Mouse (Mus musculus) layer of hippocampus, postnatal 14 days (tissue): ENCODE data around the gene Idh2. TPM values are rescaled to one million over a fixed set of nuclear protein-coding genes. Genes with fewer than 3 reads are reported as not detected.
"Not testable (repeated sequence)": the region's sequence is repeated elsewhere in the genome, so short reads cannot be mapped to it uniquely, and the experiment has no call there.

Experiments used
- DNase-seq, 2 experiments: peaks; one replicate each; pipeline ENCODE4 v3.0.0; 2021 to 2022; ENCODE audit warnings: low spot score in 2 of 2, mixed read lengths in 1 of 2
- total RNA-seq, 2 experiments: library from RNA; stranded (reverse); gene quantifications; 2 replicates each; pipeline ENCODE4 v1.2.3; 2021

Idh2 gene
- total RNA-seq, 2 experiments from 2014 or later = 70.9 to 75.8 TPM

DNA sequence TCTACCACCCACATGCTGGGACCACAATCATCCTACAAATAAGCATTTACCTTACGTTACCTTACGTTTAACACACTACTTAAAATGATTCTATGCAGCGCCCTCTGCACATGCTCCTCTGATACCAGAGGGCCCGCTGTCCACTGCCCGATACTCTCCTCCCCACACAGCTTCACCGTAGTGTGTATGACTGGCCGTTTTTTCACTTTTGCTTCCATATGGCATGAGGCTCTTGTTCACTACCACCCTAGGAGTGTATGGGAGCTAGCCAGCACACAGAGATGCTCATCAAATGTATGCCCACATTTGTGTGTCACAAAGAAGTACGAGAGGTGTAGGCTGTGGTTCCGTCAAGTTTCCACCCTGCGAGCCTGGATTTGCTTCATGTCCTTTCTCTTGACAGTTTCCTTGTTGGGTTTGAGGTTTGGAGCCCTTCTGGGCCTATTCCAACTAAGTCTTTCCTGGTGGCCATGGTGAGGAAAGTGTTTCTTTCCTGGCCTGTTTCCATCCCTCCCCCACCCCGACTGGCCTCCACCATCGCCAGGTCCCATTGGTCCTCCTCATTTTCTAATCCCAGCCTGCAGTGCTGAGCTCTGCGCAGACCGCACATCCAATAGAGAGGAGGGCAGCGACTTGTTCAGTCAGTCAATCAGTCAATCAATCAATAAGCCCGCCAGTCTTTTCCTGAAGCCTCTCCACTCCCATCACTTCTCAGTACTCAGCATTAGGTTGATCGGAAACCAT, 52.9 kb downstream of the Idh2 start:
- no peak for DNase-seq

DNA sequence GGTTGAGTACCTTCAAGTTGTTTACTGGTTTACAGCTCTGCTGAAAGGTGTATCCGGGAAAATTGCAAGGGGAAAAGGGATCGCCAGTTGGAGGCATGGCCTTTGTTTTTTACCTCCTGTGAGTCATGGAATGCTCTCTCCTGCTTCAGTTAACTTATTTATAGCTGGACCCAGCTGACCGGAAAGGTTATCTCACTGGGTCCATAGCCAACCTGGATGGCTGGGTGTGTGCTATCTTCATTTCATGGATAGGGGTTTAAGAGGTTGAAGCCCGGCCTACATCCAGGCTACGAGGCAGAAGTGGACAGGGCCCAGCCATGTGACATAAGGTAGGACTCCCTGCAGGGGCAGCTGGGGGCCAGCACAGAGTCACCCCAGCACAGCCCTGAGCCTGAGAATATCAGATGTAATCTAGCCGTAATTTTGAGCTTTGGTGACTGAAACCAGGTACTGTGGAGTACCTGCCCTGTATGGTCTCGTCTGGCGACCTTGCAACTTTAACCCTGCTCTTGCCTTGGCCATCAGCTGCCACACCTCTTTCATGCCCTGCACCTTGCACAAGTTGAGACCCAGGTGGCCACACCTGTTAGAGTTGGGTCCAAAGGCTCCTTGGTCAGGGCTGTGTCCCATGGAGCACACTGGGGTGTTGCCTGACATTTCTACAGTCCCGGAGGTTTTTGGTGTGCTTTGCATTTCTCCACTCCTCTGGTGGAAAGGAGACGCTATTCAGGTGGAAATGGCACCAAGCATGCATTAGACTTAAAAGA, 55.0 kb downstream of the Idh2 start:
- no peak for DNase-seq

DNA sequence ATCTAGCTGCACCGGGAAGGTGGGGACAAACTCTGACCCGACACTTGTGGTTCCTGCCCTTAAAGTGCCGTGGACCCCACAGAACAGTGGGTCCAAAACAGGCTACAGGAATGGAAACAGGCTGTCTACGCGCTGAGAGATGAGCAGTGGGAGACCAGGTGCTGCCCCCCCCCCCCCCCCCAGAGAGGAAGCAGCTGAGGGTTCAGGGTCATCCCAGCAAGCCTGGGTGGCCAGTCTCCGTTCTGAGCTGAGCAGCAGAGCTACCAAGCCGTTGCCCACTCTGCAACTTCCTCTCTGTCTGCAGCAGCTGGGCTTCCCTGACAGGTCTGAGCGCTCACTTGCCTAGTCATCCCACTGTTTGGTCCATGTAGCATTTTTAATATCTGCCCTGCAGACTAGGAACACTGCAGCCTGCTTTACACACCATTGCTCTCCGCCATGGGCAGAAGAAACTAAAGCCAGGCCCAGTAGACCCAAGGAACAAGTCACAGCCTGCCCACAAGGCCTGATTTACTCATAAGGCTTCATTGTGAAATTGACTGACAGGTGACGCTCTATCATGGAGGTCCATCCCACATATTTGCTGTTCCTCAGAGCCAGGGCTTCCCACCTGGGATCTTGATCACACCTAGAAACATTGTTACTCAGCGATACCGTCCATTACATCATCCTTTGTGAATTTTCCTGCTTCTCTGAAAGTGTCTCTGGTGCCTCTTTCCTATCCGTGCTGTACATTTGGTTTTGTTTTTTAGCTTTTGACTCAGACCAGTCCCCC, 55.9 kb downstream of the Idh2 start:
- DNase-seq = no peak

DNA sequence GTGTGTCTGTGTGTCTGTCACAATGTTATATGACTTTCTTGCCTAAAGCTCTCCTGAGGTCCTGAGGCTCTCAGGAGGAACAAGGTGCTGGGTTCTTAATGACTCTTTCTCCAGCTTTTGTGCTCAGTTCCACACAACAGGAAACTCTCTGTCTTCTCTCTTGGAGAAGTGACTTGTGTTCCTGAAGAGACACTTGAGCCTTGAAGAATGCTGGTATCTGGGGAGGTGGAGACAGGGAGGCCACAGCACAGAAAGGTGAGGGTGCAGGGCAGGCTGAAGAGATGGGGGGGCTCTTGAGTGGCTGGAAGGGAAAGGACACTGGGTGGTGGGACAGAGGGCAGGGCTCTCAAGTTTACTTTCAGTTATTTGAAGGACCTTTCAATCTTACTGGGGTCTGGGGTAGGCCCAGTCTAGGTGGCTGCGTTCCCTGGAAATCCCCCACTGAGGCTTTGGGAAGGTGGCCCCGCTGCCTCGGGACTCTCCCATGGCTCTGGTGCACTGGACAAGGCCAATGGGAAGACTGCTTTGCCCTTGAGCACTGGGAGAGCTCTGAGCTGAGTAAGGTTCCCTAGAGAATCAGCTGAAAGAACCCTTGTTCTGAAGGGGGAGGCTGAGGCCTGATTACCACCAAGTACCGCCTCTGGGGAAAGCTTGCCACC, 56.7 kb downstream of the Idh2 start:
- no peak for DNase-seq

DNA sequence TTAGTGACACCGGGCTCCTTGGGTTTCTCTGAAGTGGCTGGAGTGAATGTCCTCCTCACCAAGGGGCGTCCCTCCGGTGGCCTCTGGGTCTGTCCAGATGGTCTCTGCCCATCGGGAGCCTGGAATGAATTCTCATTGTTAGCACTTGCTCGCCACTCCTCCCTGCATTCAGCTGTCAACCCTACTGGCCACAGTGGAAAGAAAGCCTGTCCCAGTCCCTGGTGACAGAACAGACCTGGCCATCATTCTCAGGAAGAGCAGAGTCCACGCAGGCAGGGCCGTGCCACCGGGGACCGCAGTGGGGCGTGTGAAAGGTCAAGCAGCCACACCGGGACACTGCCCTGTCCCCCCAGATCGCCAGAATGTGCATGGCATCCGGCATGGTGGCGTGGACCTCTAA, 57.4 kb downstream of the Idh2 start:
- DNase-seq = no peak

DNA sequence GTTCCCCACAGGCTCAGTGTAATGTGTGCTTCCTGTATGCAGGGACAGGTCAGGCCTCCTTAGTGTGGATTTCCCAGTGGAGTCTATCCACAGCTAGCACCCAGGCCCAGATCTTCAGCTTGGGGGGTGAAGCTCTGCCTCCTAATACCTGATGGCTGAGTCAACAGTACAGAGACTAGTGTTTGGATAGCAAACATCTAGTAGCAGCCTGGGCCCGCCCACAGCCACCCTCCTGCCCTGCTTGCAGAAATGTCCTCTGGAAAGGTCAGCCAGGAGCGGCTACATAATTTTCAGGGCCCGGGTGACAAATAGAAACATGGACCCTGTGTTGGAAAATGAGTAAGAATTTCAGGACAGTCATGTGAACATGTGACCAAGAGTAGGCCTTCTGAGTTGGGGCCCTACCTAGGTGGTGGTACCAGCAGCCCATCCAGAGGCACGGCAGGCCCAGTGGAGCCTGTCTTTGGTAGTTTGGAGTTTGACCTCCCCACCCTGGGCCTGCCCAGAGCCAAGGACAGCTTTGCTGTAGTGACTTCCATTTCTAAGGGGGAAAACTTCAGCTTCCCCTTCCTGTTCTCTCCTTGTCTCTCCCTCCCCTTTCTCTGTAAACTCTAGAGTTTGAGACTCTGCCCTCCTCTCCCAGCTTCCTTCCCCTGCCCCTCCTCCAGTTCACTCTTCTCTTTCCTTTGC, 58.0 kb downstream of the Idh2 start:
- no peak for DNase-seq

DNA sequence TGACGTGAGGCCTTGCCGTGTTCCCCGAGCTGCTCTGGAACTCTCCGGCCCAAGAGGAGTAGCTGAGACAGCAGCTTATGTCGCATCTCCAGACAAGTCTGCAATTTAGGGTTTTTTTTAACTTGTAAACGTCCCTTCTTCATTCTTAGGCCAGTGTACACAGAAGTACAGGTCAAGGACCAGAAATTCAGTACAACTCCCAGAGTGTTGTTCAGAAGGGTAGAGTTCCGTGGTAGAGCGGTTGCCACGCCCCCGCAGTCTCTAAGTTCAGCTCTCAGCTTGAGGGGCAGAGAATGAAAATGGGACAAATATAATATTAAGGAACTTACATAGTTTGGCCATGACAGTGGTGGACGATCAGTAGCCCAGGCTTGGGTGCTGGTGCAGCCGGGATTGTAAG, 59.4 kb downstream of the Idh2 start:
- DNase-seq = no peak

DNA sequence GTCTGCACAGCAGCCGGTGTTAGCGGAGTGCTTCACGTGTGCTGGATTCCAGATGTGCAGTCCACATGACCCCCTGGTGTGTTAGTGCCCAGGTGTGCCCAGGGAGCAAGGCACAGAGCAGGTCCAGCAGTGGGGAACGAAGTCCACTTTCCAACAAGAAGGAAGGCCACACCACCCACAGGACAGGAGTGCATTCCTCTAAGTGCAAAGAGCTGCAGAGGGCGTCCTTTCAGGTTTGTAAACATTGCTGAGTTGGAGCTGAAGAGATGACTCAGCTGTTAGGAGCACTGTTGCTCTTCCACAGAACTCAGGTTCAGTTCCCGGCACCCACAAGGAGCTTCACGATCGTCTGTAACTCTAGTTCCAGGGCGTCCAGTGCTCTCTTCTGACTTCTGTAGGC, 62.0 kb downstream of the Idh2 start:
- no peak for DNase-seq

DNA sequence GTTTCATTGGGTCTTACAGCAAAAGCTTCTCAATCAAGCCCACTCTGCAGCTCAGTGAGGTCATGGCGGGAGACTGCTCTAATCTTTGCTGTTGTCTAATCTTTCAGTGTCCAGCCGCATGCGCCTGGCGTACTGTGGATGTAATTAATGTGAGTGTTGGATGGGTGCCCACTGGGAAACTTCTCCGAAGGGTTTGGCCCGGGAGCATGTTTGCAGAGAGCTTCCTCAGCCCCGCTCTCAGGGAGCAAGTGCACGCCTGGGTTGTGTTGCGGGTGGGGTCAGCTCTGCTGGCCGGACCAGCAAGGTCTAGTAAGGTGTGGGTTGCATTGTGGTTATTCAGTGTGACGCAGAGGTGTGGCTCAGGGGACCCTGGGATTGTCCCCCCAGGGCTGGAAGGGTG, 62.9 kb downstream of the Idh2 start:
- DNase-seq = no peak

DNA sequence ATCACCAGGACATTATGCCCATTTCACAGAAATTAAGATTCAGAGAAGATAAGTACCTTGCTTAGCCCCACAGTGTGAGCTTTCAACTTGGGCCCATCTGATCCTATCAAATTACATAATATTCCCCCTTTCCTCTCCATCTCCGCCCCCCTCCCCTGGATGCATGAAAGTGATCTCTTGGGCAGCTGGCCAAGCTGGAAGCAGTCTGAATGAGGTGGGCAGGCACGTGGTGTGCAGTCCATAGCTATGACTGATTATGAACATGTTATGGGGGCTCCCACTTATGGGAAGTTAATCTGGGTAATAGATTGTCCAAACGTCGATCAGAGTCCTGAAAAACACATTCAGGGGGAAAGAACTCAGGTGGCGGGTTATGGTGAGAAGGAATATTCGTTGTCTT, 63.4 kb downstream of the Idh2 start:
- no peak for DNase-seq

DNA sequence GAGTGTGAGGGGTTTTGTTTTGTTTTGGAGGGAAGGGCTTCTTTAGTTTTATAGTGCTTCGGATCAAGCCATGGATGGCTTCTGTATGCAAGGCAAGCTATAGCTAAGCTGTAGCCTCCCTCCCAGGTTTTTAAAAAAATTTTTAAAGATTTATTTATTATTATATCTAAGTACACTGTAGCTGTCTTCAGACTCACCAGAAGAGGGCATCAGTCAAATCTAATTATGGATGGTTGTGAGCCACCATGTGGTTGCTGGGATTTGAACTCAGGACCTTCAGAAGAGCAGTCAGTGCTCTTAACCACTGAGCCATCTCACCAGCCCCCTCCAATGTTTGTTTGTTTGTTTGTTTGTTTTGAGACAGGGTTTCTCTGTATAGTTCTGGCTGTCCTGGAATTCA, 64.8 kb downstream of the Idh2 start:
- DNase-seq = not testable (repeated sequence)

DNA sequence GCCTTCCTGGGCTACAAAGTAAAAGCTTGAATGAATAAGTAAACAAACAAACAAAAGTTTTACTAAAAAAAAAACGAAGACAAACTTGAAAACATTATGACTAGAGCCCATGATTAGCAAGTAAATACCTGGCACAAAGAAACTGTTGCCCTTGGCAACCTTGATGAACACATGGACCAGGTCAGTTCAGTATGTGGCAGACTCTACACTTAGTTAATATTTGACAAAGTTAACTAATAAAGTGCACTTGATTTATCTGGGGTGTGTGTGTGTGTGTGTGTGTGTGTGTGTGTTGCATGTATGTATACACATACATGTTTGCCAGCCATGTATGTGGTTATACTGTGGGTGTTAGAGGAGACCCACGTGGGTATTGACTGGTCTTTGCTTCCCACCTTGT, 65.4 kb downstream of the Idh2 start:
- no peak for DNase-seq

DNA sequence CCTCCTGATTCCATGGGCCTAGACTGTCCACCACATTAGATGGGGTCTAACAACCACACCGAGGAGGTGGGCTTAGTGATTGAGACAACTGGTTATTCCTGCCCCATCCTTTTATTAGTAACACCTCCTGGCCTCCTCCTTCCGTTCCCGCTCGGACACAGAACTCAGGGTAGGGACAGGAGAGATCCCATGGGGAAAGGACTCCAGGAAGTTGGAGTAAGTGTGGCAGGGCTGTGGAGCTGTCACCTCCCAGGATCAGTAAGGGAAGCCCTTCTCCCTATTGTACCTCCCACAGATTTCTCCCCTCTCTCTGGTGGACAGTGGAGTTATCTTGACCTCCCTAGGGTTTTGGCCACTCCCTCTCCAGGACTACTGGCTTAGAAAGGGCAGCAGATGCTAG, 68.2 kb downstream of the Idh2 start:
- no peak for DNase-seq

Other genes with a start within 250 kb of the Idh2 start
- gene Ap3s2, start 194.7 kb downstream of the Idh2 start, total RNA-seq = 10 to 100 TPM; 50.4 to 51.3 TPM
- gene Arpin, start 180.0 kb downstream of the Idh2 start, total RNA-seq = 10 to 100 TPM; 12.5 to 12.7 TPM
- 10 to 100 TPM; 17.5 to 18.0 TPM for gene Zfp710, start 90.6 kb downstream of the Idh2 start, total RNA-seq
- gene Sema4b, start 71.4 kb upstream of the Idh2 start, total RNA-seq = 10 to 100 TPM; 25.2 to 25.7 TPM
- 10 to 100 TPM; 28.1 to 28.8 TPM for gene Cib1, start 117.4 kb upstream of the Idh2 start, total RNA-seq
- gene Gdpgp1, start 117.5 kb upstream of the Idh2 start, total RNA-seq = 1 to 10 TPM; 6.3 to 6.4 TPM
- gene Ttll13, start 131.0 kb upstream of the Idh2 start, total RNA-seq = 1 to 10 TPM in 1 of 2 experiments, under 1 TPM in 1; 0.95 to 1.6 TPM
- gene Ngrn, start 145.8 kb upstream of the Idh2 start, total RNA-seq = 10 to 100 TPM; 38.9 to 39.3 TPM
- gene Vps33b, start 154.3 kb upstream of the Idh2 start, total RNA-seq = 10 to 100 TPM; 21.4 TPM
- 1 to 10 TPM; 2.4 to 4.9 TPM for gene Prc1, start 179.1 kb upstream of the Idh2 start, total RNA-seq
- 10 to 100 TPM; 14.5 to 15.4 TPM for gene Rccd1, start 209.1 kb upstream of the Idh2 start, total RNA-seq
- gene Unc45a, start 225.6 kb upstream of the Idh2 start, total RNA-seq = 10 to 100 TPM; 40.6 to 47.9 TPM
- 10 to 100 TPM; 45.8 to 46.3 TPM for gene Hddc3, start 227.7 kb upstream of the Idh2 start, total RNA-seq